Mouse (Mus musculus): ENCODE results near the gene Fgf12. TPM values are rescaled to one million over a fixed set of nuclear protein-coding genes. Genes with fewer than 3 reads are reported as not detected.

Gene Fgf12
- polyA plus RNA-seq, 1 experiment, result not detected

- no peak overlapping the region for H3ac ChIP-seq (ENCODE audit: control insufficient read depth, insufficient read length, low read depth)
- H3K4me3 ChIP-seq (ENCODE audit: insufficient read depth, poor library complexity, severe bottlenecking), result no peak overlapping the region
- no peaks in the 10 kb centered on the region for H3K79me3 ChIP-seq (ENCODE audit: low read depth)
- H3K36me3 ChIP-seq (ENCODE audit: control insufficient read depth, insufficient read depth), result no peaks in the 10 kb centered on the region
- H3K79me2 ChIP-seq (ENCODE audit: control insufficient read depth, insufficient read depth), result no peaks in the 10 kb centered on the region
- H3K27me3 ChIP-seq (ENCODE audit: control insufficient read depth, insufficient read depth, insufficient read length), result no peaks in the 10 kb centered on the region
- no peak for TF ChIP-seq MYOD1 (IDR thresholded peaks at IDR 0.05; ENCODE audit: control insufficient read depth, insufficient read length, low read depth)
- no peak for TF ChIP-seq MAX (IDR thresholded peaks at IDR 0.05)
- no peak for TF ChIP-seq CEBPB (IDR thresholded peaks at IDR 0.05; ENCODE audit: low read depth)
Measured at GRCm38 (mm10) chr16:28562847-28563246, 190.0 kb downstream of the Fgf12 start.

GRCm38 (mm10) chr16:28555219-28555618 is 197.6 kb downstream of the Fgf12 start:
- Histone ChIP-seq H3K79me3 (ENCODE audit: low read depth) (no peaks in the 10 kb centered on the region), H3K79me2 (ENCODE audit: control insufficient read depth, insufficient read depth) (no peaks in the 10 kb centered on the region), H3K27me3 (ENCODE audit: control insufficient read depth, insufficient read depth, insufficient read length) (no peaks in the 10 kb centered on the region), H3K36me3 (ENCODE audit: control insufficient read depth, insufficient read depth) (no peaks in the 10 kb centered on the region), H3ac (ENCODE audit: control insufficient read depth, insufficient read length, low read depth) (no peak overlapping the region), H3K4me3 (ENCODE audit: insufficient read depth, poor library complexity, severe bottlenecking) (no peak overlapping the region)
- no peak for TF ChIP-seq MYOD1 (IDR thresholded peaks at IDR 0.05; ENCODE audit: control insufficient read depth, insufficient read length, low read depth)
- TF ChIP-seq CEBPB (IDR thresholded peaks at IDR 0.05; ENCODE audit: low read depth), result no peak
- no peak for TF ChIP-seq FOSL1 (IDR thresholded peaks at IDR 0.05; ENCODE audit: insufficient read depth, low read length, poor library complexity, severe bottlenecking)
- TF ChIP-seq CTCF (IDR thresholded peaks at IDR 0.05; ENCODE audit: control insufficient read depth, insufficient read depth, insufficient read length), result no peak
- no peak for TF ChIP-seq USF1 (IDR thresholded peaks at IDR 0.05; ENCODE audit: low read depth)
- no peak for TF ChIP-seq MYOG (IDR thresholded peaks at IDR 0.05; ENCODE audit: control insufficient read depth, extremely low read depth, insufficient read length)
- TF ChIP-seq MAX (IDR thresholded peaks at IDR 0.05), result no peak

DNA sequence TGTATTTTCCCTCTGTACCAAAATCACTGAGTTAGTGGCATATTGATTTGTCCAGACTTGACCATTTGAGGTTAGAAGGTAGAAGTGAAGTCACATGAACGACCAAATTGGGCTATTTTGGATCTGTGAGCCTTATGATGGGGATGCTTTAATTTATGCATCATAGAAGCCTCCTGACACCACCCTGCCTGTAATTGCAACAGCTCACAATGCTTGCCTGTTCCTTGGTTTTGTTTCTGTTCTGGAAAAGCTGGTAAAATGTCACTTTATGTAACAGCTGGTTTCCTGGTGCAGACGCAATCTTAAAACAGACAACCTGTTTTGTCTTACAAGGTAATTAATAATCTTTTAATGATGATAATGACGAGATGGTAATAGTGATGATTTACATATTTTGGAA is 213.4 kb downstream of the Fgf12 start:
- Histone ChIP-seq H3K4me3 (ENCODE audit: insufficient read depth, poor library complexity, severe bottlenecking) (no peak overlapping the region), H3K79me3 (ENCODE audit: low read depth) (no peaks in the 10 kb centered on the region), H3ac (ENCODE audit: control insufficient read depth, insufficient read length, low read depth) (no peak overlapping the region), H3K79me2 (ENCODE audit: control insufficient read depth, insufficient read depth) (no peaks in the 10 kb centered on the region), H3K27me3 (ENCODE audit: control insufficient read depth, insufficient read depth, insufficient read length) (no peaks in the 10 kb centered on the region), H3K36me3 (ENCODE audit: control insufficient read depth, insufficient read depth) (no peaks in the 10 kb centered on the region)
- no peak for TF ChIP-seq MYOG (IDR thresholded peaks at IDR 0.05; ENCODE audit: control insufficient read depth, extremely low read depth, insufficient read length)
- no peak for TF ChIP-seq USF1 (IDR thresholded peaks at IDR 0.05; ENCODE audit: low read depth)
- TF ChIP-seq CTCF (IDR thresholded peaks at IDR 0.05; ENCODE audit: control insufficient read depth, insufficient read depth, insufficient read length), result no peak
- TF ChIP-seq MYOD1 (IDR thresholded peaks at IDR 0.05; ENCODE audit: control insufficient read depth, insufficient read length, low read depth), result no peak
- TF ChIP-seq FOSL1 (IDR thresholded peaks at IDR 0.05; ENCODE audit: insufficient read depth, low read length, poor library complexity, severe bottlenecking), result no peak
- no peak for TF ChIP-seq CEBPB (IDR thresholded peaks at IDR 0.05; ENCODE audit: low read depth)
- no peak for TF ChIP-seq MAX (IDR thresholded peaks at IDR 0.05)

DNA sequence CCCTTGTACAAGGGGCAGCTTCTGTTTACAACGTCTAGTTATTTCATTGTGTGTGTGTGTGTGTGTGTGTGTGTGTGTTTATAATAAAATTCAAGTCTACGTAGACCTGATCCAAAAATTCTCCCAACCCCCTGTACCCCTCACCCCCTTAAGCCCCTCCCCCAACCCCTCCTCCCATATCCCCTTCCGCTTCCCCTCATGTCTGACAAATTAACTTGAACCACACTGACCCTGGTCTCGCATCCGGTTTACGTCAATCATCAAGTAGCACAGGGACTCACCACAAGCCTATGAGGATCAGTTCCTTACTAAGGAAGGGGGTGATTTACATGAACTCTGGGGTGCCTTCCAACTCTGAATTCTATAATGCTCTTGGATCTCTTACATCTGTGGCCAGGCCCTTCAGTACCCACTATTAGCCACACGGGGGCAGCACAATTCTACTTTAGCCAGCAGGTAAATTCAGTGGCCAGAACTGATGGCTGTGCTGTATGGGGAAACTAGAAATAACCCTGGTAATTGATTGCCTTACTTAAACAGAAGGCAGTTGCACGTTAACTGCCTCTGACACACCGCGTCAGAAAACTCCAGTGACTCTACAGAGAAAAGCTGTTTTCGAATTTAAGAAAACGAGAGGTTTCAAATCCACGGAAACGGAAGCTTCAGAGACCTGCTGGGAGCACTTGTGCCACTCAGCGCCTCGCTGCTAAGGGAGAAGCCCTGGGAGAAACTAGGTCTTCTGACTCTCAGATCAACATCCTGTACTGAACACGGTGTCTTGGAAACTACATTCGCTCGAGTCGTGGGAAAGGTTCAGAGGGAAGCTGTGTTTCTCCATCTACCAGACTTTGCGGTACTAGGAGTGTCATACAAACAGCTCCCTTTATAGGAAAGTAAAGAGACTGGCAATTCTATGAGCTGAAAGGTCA is 235.0 kb downstream of the Fgf12 start:
- Histone ChIP-seq H3K79me3 (ENCODE audit: low read depth) (no peaks in the 10 kb centered on the region), H3ac (ENCODE audit: control insufficient read depth, insufficient read length, low read depth) (no peak overlapping the region), H3K79me2 (ENCODE audit: control insufficient read depth, insufficient read depth) (no peaks in the 10 kb centered on the region), H3K27me3 (ENCODE audit: control insufficient read depth, insufficient read depth, insufficient read length) (no peaks in the 10 kb centered on the region), H3K4me3 (ENCODE audit: insufficient read depth, poor library complexity, severe bottlenecking) (no peak overlapping the region), H3K36me3 (ENCODE audit: control insufficient read depth, insufficient read depth) (no peaks in the 10 kb centered on the region)
- TF ChIP-seq CEBPB (IDR thresholded peaks at IDR 0.05; ENCODE audit: low read depth), result no peak
- no peak for TF ChIP-seq MYOD1 (IDR thresholded peaks at IDR 0.05; ENCODE audit: control insufficient read depth, insufficient read length, low read depth)
- no peak for TF ChIP-seq FOSL1 (IDR thresholded peaks at IDR 0.05; ENCODE audit: insufficient read depth, low read length, poor library complexity, severe bottlenecking)
- no peak for TF ChIP-seq MYOG (IDR thresholded peaks at IDR 0.05; ENCODE audit: control insufficient read depth, extremely low read depth, insufficient read length)
- TF ChIP-seq MAX (IDR thresholded peaks at IDR 0.05), result no peak
- no peak for TF ChIP-seq CTCF (IDR thresholded peaks at IDR 0.05; ENCODE audit: control insufficient read depth, insufficient read depth, insufficient read length)
- no peak for TF ChIP-seq USF1 (IDR thresholded peaks at IDR 0.05; ENCODE audit: low read depth)

DNA sequence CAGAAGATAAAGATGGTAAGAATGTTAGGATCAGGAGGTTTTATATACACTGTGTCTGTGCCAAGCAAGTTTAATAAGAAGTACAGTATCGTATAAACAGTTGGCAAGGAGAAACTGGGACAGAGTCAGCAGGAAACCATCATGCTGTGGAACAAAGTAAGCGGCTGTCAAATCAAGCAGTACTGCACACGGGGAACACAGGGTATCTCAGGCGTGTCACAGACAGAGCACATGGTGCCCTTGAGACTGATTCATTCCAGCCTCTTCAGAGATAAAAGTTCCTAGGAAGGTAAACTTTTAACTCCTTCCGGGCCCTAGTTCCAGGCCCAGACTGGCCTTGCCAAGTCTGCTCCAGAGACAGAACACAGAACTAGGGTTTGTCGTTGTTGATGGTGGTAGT is 240.4 kb downstream of the Fgf12 start:
- no peaks in the 10 kb centered on the region for H3K27me3 ChIP-seq (ENCODE audit: control insufficient read depth, insufficient read depth, insufficient read length)
- H3K79me2 ChIP-seq (ENCODE audit: control insufficient read depth, insufficient read depth), result no peaks in the 10 kb centered on the region
- no peaks in the 10 kb centered on the region for H3K36me3 ChIP-seq (ENCODE audit: control insufficient read depth, insufficient read depth)
- no peaks in the 10 kb centered on the region for H3K79me3 ChIP-seq (ENCODE audit: low read depth)
- no peak overlapping the region for H3ac ChIP-seq (ENCODE audit: control insufficient read depth, insufficient read length, low read depth)
- no peak overlapping the region for H3K4me3 ChIP-seq (ENCODE audit: insufficient read depth, poor library complexity, severe bottlenecking)
- TF ChIP-seq USF1 (IDR thresholded peaks at IDR 0.05; ENCODE audit: low read depth) (no peak), MYOG (IDR thresholded peaks at IDR 0.05; ENCODE audit: control insufficient read depth, extremely low read depth, insufficient read length) (no peak), CEBPB (IDR thresholded peaks at IDR 0.05; ENCODE audit: low read depth) (no peak), MYOD1 (IDR thresholded peaks at IDR 0.05; ENCODE audit: control insufficient read depth, insufficient read length, low read depth) (no peak), MAX (IDR thresholded peaks at IDR 0.05) (no peak), FOSL1 (IDR thresholded peaks at IDR 0.05; ENCODE audit: insufficient read depth, low read length, poor library complexity, severe bottlenecking) (no peak), CTCF (IDR thresholded peaks at IDR 0.05; ENCODE audit: control insufficient read depth, insufficient read depth, insufficient read length) (no peak)

Data from C2C12 (cell line).